Mouse (Mus musculus): ENCODE results near the gene Cbarp. TPM values are rescaled to one million over a fixed set of nuclear protein-coding genes. Genes with fewer than 3 reads are reported as not detected.

The Cbarp gene
- polyA plus RNA-seq, 1 experiment from 2014 or later: 5.1 TPM

DNA sequence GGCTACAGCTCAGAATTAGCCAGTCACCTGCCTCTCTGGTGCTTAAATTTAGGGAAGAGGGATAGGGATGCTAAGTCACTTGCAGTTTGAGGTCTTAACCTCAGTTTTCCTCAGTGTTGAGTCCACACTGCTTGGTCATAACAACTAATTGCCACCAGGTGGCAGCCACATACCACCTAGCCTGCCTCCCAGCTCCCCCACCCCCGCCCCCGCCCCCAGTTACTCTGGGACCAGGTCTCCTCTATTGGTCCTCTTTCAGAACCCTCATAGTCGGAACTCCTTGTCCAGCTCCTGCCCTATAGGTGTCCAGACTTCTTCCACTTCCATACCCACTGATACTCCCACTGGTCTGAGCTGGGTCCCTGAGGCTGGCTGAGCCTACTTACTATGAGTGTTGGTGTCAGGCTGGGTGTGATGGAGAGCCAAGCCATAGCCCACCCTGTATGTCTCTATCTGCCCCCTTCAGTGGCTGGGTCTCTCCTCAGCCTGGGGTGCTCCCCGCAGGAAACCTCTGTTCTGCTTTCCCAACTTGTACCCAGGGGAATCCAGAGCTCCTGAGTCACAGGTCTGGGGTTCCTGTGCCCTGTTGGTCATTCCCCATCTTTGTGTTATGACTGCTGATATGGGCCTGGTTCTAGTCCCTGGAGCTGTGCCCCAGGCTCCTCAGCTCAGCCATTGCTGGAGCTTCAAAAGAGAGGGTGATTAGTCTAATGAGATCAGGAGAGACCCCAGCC lies 35.1 kb upstream of the Cbarp start:
- no peak overlapping the region for H3K27ac ChIP-seq
- H3K4me1 ChIP-seq (replicated peaks): peaks cover 28% of the 10 kb centered on the region
- WGBS: 30% methylated on average over 4 of the region's 4 CpGs
- no peak for ATAC-seq
- H3K4me3 ChIP-seq (replicated peaks): no peak overlapping the region
- peaks cover 12% of the 10 kb centered on the region for H3K36me3 ChIP-seq
- no peaks in the 10 kb centered on the region for H3K9me3 ChIP-seq
- H3K4me2 ChIP-seq (replicated peaks): no peak overlapping the region
- no peak overlapping the region for H3K9ac ChIP-seq
- no peaks in the 10 kb centered on the region for H3K27me3 ChIP-seq (replicated peaks)

DNA sequence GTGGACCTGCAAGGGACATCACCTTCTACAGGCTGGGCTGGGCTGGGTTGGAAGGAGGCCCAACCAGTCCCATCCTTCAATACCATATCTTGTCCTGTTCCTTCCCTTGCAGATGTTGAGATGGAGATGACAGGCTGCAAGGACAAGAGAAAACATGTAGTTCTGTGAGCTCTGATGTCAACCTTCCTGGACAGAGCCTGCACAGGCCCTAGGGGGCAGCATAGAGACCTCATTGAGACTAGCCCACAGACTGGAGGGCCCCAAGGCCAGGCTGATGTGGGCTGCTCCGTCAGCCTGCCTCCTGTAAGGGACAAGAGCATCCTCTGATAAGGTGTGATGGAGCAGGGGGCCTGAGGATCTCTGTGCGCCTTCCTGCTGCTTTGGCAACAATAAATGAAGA lies 34.1 kb upstream of the Cbarp start:
- Histone ChIP-seq H3K9me3 (no peaks in the 10 kb centered on the region), H3K27me3 (replicated peaks) (no peaks in the 10 kb centered on the region), H3K4me2 (replicated peaks) (no peak overlapping the region), H3K9ac (no peak overlapping the region), H3K4me3 (replicated peaks) (no peak overlapping the region), H3K27ac (no peak overlapping the region), H3K36me3 (peaks cover 22% of the 10 kb centered on the region), H3K4me1 (replicated peaks) (peaks cover 29% of the 10 kb centered on the region)
- no peak for ATAC-seq
- 47% methylated on average over 2 of the region's 2 CpGs for WGBS

DNA sequence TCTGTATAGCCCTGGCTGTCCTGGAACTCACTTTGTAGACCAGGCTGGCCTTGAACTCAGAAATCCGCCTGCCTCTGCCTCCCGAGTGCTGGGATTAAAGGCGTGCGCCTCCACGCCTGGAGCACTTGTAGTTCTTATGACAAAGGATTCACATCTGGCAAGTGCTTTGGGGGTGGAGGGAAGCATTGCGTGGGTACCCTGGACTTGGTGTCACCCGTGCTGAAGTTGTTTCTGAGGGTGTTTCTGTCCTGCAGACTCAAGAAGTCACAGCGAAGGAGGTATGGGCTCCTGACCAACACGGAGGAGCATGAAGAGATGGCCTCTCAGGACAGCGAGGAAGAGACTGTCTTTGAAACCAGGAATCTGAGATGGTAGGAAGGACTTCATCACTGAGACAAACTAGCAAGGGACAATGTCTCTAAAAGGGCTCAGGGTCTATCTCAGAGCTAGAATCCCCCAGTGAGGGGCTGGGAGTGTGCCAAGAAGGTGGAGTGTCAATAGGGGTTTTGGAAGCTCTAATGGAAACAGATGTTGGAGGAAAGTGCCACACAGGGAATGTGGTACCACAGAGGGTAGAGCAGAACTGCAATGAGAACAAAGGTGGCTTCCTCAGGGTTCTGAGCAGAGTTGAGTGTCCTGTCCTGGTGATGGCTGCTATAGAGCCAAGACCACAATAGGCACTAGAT lies 33.5 kb upstream of the Cbarp start:
- peaks cover 22% of the 10 kb centered on the region for H3K36me3 ChIP-seq
- no peak for ATAC-seq
- no peaks in the 10 kb centered on the region for H3K27me3 ChIP-seq (replicated peaks)
- no peaks in the 10 kb centered on the region for H3K9me3 ChIP-seq
- 0 out of 2 replicates have a peak overlapping the region, but pooled peaks have one; percentile 78 for H3K4me2 ChIP-seq (replicated peaks)
- 0 out of 2 replicates have a peak overlapping the region, but pooled peaks have one; percentile 17 for H3K9ac ChIP-seq
- H3K4me3 ChIP-seq (replicated peaks): no peak overlapping the region
- 89% methylated on average over 10 of the region's 10 CpGs for WGBS
- H3K4me1 ChIP-seq (replicated peaks): peaks cover 32% of the 10 kb centered on the region
- no peak overlapping the region for H3K27ac ChIP-seq

DNA sequence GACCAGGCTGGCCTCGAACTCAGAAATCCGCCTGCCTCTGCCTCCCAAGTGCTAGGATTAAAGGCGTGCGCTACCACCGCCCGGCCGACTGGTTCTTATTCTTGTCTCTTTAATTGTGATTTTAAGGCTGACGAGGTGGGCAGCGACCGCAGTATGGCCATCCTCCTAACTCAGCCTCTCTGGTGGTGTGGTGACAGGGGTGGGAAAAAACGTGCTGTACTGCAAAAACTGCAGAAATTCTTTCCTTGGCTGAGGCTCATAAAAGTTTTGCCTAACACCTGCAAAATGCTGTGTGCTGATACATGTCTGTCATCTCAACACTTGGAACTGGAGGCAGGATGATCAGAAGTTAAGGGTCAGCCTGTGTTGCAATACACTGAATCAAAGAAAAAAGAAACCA lies 32.7 kb upstream of the Cbarp start:
- peaks cover 39% of the 10 kb centered on the region for H3K4me1 ChIP-seq (replicated peaks)
- no peak for ATAC-seq
- 0 out of 2 replicates have a peak overlapping the region, but pooled peaks have one; percentile 37 for H3K27ac ChIP-seq
- no peaks in the 10 kb centered on the region for H3K9me3 ChIP-seq
- peak overlapping the region; percentile 78 for H3K4me2 ChIP-seq (replicated peaks)
- H3K4me3 ChIP-seq (replicated peaks): peak overlapping the region; percentile 59
- H3K36me3 ChIP-seq: peaks cover 22% of the 10 kb centered on the region
- H3K9ac ChIP-seq: 0 out of 2 replicates have a peak overlapping the region, but pooled peaks have one; percentile 18
- WGBS: 14% methylated on average over 11 of the region's 11 CpGs
- no peaks in the 10 kb centered on the region for H3K27me3 ChIP-seq (replicated peaks)

DNA sequence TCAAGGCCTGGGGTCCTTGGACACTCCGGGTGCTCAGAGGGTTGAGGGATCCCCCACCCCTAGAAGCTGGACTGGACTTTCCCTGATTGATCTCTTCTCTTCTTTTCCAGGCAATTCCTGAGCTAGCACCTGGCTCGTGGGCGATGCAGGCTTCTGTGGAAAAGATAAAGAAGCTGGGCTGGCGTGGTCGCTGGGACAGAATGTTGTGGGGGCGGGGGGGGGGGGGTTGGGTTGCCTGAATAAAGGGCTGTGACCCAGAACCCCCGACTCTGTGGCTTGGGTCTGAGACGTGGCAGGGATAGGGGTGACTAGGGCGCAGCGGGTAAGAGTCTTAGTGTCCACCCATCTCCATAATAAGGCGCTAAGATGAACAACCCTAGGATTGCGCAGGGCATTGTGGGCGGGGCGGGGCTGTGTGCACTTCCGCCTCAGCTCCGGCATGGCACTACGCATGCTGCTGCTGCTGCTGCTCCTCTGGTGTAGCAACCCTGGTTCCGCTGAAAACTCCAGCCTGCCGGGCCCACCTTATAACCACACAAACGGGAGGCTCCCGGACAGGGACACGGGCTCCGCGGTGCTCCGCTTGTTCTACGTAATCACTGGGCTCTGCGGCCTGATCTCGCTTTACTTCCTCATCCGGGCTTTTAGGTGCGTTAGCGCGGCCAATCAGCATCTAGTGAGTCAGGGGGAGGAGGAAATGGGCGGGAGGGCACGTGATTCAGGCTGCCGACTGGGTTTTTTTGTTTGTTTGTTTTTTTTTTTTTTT lies 32.1 kb upstream of the Cbarp start, which contains the start of gene 1600002K03Rik:
Gene 1600002K03Rik, plus strand, starts transcription at position 418 of the 766 bp plus-strand sequence.
- Histone ChIP-seq H3K9me3 (no peaks in the 10 kb centered on the region), H3K4me3 (replicated peaks) (peak within 1 kb of the TSS; percentile 59), H3K4me2 (replicated peaks) (peak within 1 kb of the TSS; percentile 78), H3K27me3 (replicated peaks) (no peaks in the 10 kb centered on the region), H3K9ac (peak within 1 kb of the TSS; percentile 62), H3K4me1 (replicated peaks) (peaks cover 39% of the 10 kb centered on the region), H3K36me3 (peaks cover 22% of the 10 kb centered on the region), H3K27ac (peak within 1 kb of the TSS; percentile 94)
- ATAC-seq: peak; percentile 83
- 5% methylated on average over 35 of the region's 35 CpGs for WGBS

DNA sequence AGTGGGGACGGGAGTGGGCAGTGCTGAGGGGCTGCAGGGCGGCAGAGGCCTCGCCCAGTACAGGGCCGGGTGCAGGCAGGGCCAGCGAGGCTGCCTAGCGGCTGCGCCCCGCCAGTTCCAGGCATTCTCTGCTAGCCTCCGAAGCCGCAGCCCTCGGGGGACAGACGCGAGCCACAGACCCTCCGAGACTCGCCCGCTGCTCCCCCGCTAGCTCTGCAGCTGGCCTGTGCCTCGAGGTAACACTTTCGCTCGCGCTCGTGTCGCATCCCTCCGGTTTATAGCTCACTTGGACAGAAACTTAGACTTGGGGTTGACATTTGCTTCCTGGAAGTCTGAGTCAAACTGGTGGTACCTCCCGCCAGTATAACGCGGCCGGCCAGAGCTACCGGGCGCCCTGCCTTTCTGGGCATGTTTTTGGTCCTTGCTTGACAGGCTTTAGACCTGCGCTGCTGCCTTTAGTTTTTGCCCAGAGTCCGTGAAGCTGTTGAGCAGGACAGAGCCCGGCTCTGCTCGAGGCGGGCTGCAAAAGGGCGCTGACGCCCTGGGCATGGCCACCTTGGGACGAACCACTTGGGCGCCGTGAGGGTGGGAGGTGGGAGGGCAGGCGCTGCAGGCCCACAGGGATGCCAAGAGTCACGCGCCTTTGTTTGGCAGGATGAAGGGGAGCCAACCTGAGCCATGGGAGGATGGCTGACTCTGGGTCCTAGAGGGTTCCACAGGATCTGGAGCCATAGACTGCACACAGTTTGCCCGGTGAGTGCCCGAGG lies 31.3 kb upstream of the Cbarp start:
- Histone ChIP-seq H3K4me1 (replicated peaks) (peaks cover 39% of the 10 kb centered on the region), H3K4me3 (replicated peaks) (no peak overlapping the region; the same call in none of the 2 replicates), H3K27ac (peak overlapping the region; percentile 94), H3K4me2 (replicated peaks) (peak overlapping the region; percentile 78), H3K9me3 (no peaks in the 10 kb centered on the region), H3K9ac (peak overlapping the region; percentile 62), H3K27me3 (replicated peaks) (no peaks in the 10 kb centered on the region), H3K36me3 (peaks cover 22% of the 10 kb centered on the region)
- 81% methylated on average over 45 of the region's 45 CpGs for WGBS
- ATAC-seq: no peak

GRCm38 (mm10) chr10:80171252-80171651 lies 30.6 kb upstream of the Cbarp start:
- H3K9me3 ChIP-seq: no peaks in the 10 kb centered on the region
- no peak overlapping the region for H3K4me3 ChIP-seq (replicated peaks)
- H3K36me3 ChIP-seq: peaks cover 22% of the 10 kb centered on the region
- H3K9ac ChIP-seq: 0 out of 2 replicates have a peak overlapping the region, but pooled peaks have one; percentile 62
- H3K27me3 ChIP-seq (replicated peaks): no peaks in the 10 kb centered on the region
- 0 out of 2 replicates have a peak overlapping the region, but pooled peaks have one; percentile 6 for H3K4me2 ChIP-seq (replicated peaks)
- peaks cover 39% of the 10 kb centered on the region for H3K4me1 ChIP-seq (replicated peaks)
- peak overlapping the region; percentile 48; the same call in 1 of the 2 replicates for H3K27ac ChIP-seq
- 84% methylated on average over 15 of the region's 15 CpGs for WGBS
- ATAC-seq: no peak

- Histone ChIP-seq H3K4me2 (replicated peaks) (no peak overlapping the region), H3K4me3 (replicated peaks) (no peak overlapping the region), H3K9ac (no peak overlapping the region), H3K4me1 (replicated peaks) (peaks cover 41% of the 10 kb centered on the region), H3K36me3 (peaks cover 22% of the 10 kb centered on the region), H3K27me3 (replicated peaks) (no peaks in the 10 kb centered on the region), H3K27ac (no peak overlapping the region), H3K9me3 (no peaks in the 10 kb centered on the region)
- WGBS: 95% methylated on average over 19 of the region's 19 CpGs
- ATAC-seq: no peak
Observed at GRCm38 (mm10) chr10:80170601-80171021, 30.0 kb upstream of the Cbarp start.

DNA sequence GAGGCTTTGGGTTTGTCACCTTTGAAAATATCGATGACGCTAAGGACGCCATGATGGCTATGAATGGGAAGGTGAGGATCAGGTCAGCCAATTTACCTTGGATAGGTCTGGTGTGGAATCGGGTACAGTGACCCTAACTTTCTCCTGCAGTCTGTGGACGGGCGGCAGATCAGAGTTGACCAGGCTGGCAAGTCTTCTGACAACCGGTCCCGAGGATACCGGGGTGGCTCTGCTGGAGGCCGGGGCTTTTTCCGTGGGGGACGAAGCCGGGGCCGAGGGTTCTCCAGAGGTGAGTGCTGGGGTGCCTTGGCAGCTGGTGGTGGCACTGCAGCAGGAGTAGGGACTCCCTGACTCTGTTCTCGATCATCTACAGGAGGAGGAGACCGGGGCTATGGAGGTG lies 29.4 kb upstream of the Cbarp start:
- ATAC-seq: no peak
- H3K4me2 ChIP-seq (replicated peaks): no peak overlapping the region
- peaks cover 22% of the 10 kb centered on the region for H3K36me3 ChIP-seq
- H3K4me1 ChIP-seq (replicated peaks): peaks cover 46% of the 10 kb centered on the region
- H3K27me3 ChIP-seq (replicated peaks): no peaks in the 10 kb centered on the region
- no peaks in the 10 kb centered on the region for H3K9me3 ChIP-seq
- no peak overlapping the region for H3K27ac ChIP-seq
- WGBS: 97% methylated on average over 16 of the region's 16 CpGs
- no peak overlapping the region for H3K9ac ChIP-seq
- H3K4me3 ChIP-seq (replicated peaks): no peak overlapping the region

- peaks cover 22% of the 10 kb centered on the region for H3K36me3 ChIP-seq
- no peak overlapping the region for H3K27ac ChIP-seq
- no peaks in the 10 kb centered on the region for H3K27me3 ChIP-seq (replicated peaks)
- 0 out of 2 replicates have a peak overlapping the region, but pooled peaks have one; percentile 62 for H3K4me2 ChIP-seq (replicated peaks)
- no peaks in the 10 kb centered on the region for H3K9me3 ChIP-seq
- H3K9ac ChIP-seq: no peak overlapping the region
- no peak overlapping the region for H3K4me3 ChIP-seq (replicated peaks)
- ATAC-seq: no peak
- H3K4me1 ChIP-seq (replicated peaks): peaks cover 45% of the 10 kb centered on the region
- 87% methylated on average over 7 of the region's 7 CpGs for WGBS
Observed at GRCm38 (mm10) chr10:80169651-80170050, 29.0 kb upstream of the Cbarp start.

DNA sequence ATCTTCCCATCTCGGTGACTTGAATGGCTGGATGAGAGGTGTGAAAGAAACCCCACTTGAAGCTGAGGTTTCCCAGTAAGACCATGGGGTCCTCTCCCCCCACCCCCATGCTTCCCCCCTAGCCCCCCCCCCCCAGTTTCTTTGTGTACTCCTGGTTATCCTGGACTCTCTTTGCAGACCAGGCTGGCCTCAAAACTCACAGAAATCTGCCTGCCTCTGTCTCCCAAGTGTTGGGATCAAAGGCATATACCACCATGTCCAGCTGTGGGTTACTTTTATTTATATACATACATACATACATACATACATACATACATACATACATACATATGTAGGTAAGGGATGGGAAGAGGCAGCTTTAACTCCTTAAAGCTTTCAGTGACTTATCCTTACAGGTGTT lies 28.4 kb upstream of the Cbarp start:
- Histone ChIP-seq H3K27ac (no peak overlapping the region), H3K4me2 (replicated peaks) (peak overlapping the region; percentile 62), H3K27me3 (replicated peaks) (no peaks in the 10 kb centered on the region), H3K9ac (peak overlapping the region; percentile 97), H3K36me3 (peaks cover 22% of the 10 kb centered on the region), H3K9me3 (no peaks in the 10 kb centered on the region), H3K4me1 (replicated peaks) (peaks cover 51% of the 10 kb centered on the region), H3K4me3 (replicated peaks) (peak overlapping the region; percentile 94)
- ATAC-seq: no peak
- 48% methylated on average over 1 of the region's 1 CpGs for WGBS

Measured in intestine, embryonic 15.5 days (tissue).